Comparison of ENCODE assay signal across 8 mouse cellular contexts in the genomic region with DNA sequence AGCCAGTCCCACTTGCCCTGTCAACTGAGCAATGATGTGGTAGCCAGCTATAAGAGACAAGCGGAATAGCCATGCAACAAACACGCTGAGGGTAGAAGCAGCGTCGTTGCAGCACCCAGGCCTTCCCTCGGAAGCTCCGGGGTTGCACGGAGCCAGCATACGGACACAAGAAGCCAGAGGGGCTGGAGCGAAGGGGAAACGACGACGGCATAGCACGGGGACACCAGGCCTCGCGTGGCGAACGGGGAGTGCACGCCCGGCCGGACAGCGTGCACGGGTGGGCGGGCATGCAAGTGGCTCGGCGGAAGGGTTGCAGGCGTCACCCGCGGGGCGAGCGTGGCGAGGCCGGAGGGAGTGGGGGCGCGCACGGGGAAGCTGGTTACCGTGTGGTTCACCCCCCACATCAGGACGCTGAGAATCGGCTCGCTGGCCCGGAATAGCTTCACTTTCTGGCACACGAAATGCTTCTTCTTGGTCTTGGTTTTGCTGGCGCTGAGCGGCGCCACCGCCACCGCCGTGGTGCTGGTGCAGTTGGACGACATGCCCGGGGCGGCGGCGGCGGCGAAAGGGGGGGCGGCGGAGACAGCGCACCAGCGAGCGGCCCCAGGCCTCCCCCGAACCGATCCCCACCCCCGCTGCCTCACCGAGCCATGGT. TPM values are rescaled to one million over a fixed set of nuclear protein-coding genes. Genes with fewer than 3 reads are reported as not detected.
DNase-seq lines count a peak whose midpoint lies in the region; ATAC-seq lines count a peak whose summit lies in the region.

A gene (minus strand): TSS at position 642 of the 655 bp plus-strand sequence.

- H3K4me2 ChIP-seq in hindbrain, embryonic 12.5 days (replicated peaks) = peak within 1 kb of the TSS; percentile 84
- peak within 1 kb of the TSS; percentile 88 for H3K4me2 ChIP-seq in limb, embryonic 13.5 days (replicated peaks)
- peak within 1 kb of the TSS; percentile 84 for H3K4me2 ChIP-seq in midbrain, embryonic 13.5 days (replicated peaks)

- peak; percentile 29 for ATAC-seq in hindbrain, embryonic 12.5 days (ENCODE audit: low FRiP score)
- peak; percentile 57 for ATAC-seq in limb, embryonic 13.5 days (ENCODE audit: low FRiP score, low read depth)
- peak; percentile 75 for ATAC-seq in midbrain, embryonic 13.5 days

- peak within 1 kb of the TSS; percentile 84 for H3K4me3 ChIP-seq in hindbrain, embryonic 12.5 days
- H3K4me3 ChIP-seq in limb, embryonic 13.5 days = peak within 1 kb of the TSS; percentile 81
- peak within 1 kb of the TSS; percentile 79 for H3K4me3 ChIP-seq in midbrain, embryonic 13.5 days (replicated peaks)

- under 1% methylated on average over 52 of the region's 63 CpGs for WGBS in hindbrain, embryonic 12.5 days
- under 1% methylated on average over 56 of the region's 63 CpGs for WGBS in limb, embryonic 13.5 days
- whole genome bisulfite sequencing in midbrain, embryonic 13.5 days = under 1% methylated on average over 61 of the region's 63 CpGs

- DNase-seq in retina, embryonic 14.5 days (ENCODE audit: low spot score) = peak; percentile 62
- no peak for DNase-seq in retina, postnatal 1 day
- DNase-seq in brain, embryonic 18.5 days (ENCODE audit: low read depth, low spot score) = peak; percentile 28
- DNase-seq in frontal cortex, postnatal 25 days (ENCODE audit: low spot score in 2 of 2) = peak; percentile 35 to 37
- no peak for DNase-seq in thymus, adult 18-20 months

- no peaks in the 10 kb centered on the region for H3K9me3 ChIP-seq in hindbrain, embryonic 12.5 days (replicated peaks)
- H3K9me3 ChIP-seq in limb, embryonic 13.5 days = peaks cover under 1% of the 10 kb centered on the region; the same call in 1 of the 2 replicates
- H3K9me3 ChIP-seq in midbrain, embryonic 13.5 days = no peaks in the 10 kb centered on the region

- peak within 1 kb of the TSS; percentile 89 for H3K9ac ChIP-seq in hindbrain, embryonic 12.5 days
- peak within 1 kb of the TSS; percentile 86 for H3K9ac ChIP-seq in limb, embryonic 13.5 days
- H3K9ac ChIP-seq in midbrain, embryonic 13.5 days (replicated peaks) = peak within 1 kb of the TSS; percentile 81

- peak within 1 kb of the TSS; percentile 97 for H3K27ac ChIP-seq in hindbrain, embryonic 12.5 days
- peak within 1 kb of the TSS; percentile 92 for H3K27ac ChIP-seq in limb, embryonic 13.5 days
- H3K27ac ChIP-seq in midbrain, embryonic 13.5 days = peak within 1 kb of the TSS; percentile 97

- peaks cover 28% of the 10 kb centered on the region for H3K4me1 ChIP-seq in hindbrain, embryonic 12.5 days
- peaks cover 18% of the 10 kb centered on the region for H3K4me1 ChIP-seq in limb, embryonic 13.5 days
- peaks cover 35% of the 10 kb centered on the region for H3K4me1 ChIP-seq in midbrain, embryonic 13.5 days (replicated peaks)

- H3K36me3 ChIP-seq in hindbrain, embryonic 12.5 days = peaks cover 31% of the 10 kb centered on the region
- peaks cover 35% of the 10 kb centered on the region for H3K36me3 ChIP-seq in limb, embryonic 13.5 days
- H3K36me3 ChIP-seq in midbrain, embryonic 13.5 days = peaks cover 29% of the 10 kb centered on the region

- no peaks in the 10 kb centered on the region for H3K27me3 ChIP-seq in hindbrain, embryonic 12.5 days
- H3K27me3 ChIP-seq in limb, embryonic 13.5 days = no peaks in the 10 kb centered on the region
- no peaks in the 10 kb centered on the region for H3K27me3 ChIP-seq in midbrain, embryonic 13.5 days

RNA-seq across cellular contexts. Expression of the gene that starts here (rescaled TPM):
- polyA plus RNA-seq in hindbrain, embryonic 12.5 days (2016; fragmentation: Nextera tagmentation; extraction: Ambion mirVana) = 2.6 and 3.4 TPM in 2 replicates
- 2.8 and 3.3 TPM in 2 replicates for polyA plus RNA-seq in limb, embryonic 13.5 days (2015; fragmentation: Nextera tagmentation; extraction: Ambion mirVana)
- 3.7 and 4.0 TPM in 2 replicates for polyA plus RNA-seq in midbrain, embryonic 13.5 days (2015; fragmentation: Nextera tagmentation; extraction: Ambion mirVana)

Comparison
In these comparisons a context has a peak if more than half of its experiments do, and no peak if none do; other contexts are left out.
1. DNase-seq: peak in retina, embryonic 14.5 days (single experiment), brain, embryonic 18.5 days (single experiment) and frontal cortex, postnatal 25 days (2 of 2); none in retina, postnatal 1 day (single experiment) and thymus, adult 18-20 months (0 of 2).
2. Peak in every context shown above with its lines, with median percentiles within 50 percentile points of each other: ATAC-seq, H3K27ac ChIP-seq, H3K4me2 ChIP-seq, H3K4me3 ChIP-seq and H3K9ac ChIP-seq.